Mouse (Mus musculus) thymus, postnatal 4 days (tissue): Measurements from ENCODE around the gene Mtrf1l.

ENCODE experiments used
- DNase-seq: peaks from one replicate; pipeline ENCODE4 v3.0.0; 2021

Mtrf1l gene

GRCm38 (mm10) chr10:5804691-5805156 lies 19.0 kb downstream of the Mtrf1l start:
- peak; percentile 55 for DNase-seq

- no peak for DNase-seq
Measured at GRCm38 (mm10) chr10:5803739-5804138, 20.0 kb downstream of the Mtrf1l start.

GRCm38 (mm10) chr10:5802866-5803265 lies 20.8 kb downstream of the Mtrf1l start:
- no peak for DNase-seq

GRCm38 (mm10) chr10:5800490-5800889 lies 23.2 kb downstream of the Mtrf1l start:
- no peak for DNase-seq

- DNase-seq, result no peak
Measured at GRCm38 (mm10) chr10:5798069-5798468, 25.6 kb downstream of the Mtrf1l start.

GRCm38 (mm10) chr10:5790657-5791056 lies 33.1 kb downstream of the Mtrf1l start:
- peak; percentile 73 for DNase-seq

- DNase-seq, result peak; percentile 43
Measured at GRCm38 (mm10) chr10:5786923-5787322, 36.8 kb downstream of the Mtrf1l start.
